Mouse (Mus musculus) C2C12 (cell line): ENCODE data around the gene Cdkn1a.

Experiments
- CTCF ChIP-seq: IDR thresholded peaks from one replicate; pipeline ENCODE4 v1.5.1; 2011; ENCODE audit not compliant: control insufficient read depth, insufficient read depth, insufficient read length
- MAX ChIP-seq: IDR thresholded peaks from one replicate; pipeline ENCODE4 v1.6.1; 2011; ENCODE audit warnings: mild to moderate bottlenecking, control low read depth

- TF ChIP-seq CTCF (no peak), MAX (no peak)
Observed at GRCm38 (mm10) chr17:29090776-29091175, at the start of gene Cdkn1a.
